Mouse (Mus musculus): Measurements from ENCODE around the gene Pias4. TPM values are rescaled to one million over a fixed set of nuclear protein-coding genes. Genes with fewer than 3 reads are reported as not detected.

Gene Pias4
- polyA plus RNA-seq, 1 experiment: 47.8 TPM

DNA sequence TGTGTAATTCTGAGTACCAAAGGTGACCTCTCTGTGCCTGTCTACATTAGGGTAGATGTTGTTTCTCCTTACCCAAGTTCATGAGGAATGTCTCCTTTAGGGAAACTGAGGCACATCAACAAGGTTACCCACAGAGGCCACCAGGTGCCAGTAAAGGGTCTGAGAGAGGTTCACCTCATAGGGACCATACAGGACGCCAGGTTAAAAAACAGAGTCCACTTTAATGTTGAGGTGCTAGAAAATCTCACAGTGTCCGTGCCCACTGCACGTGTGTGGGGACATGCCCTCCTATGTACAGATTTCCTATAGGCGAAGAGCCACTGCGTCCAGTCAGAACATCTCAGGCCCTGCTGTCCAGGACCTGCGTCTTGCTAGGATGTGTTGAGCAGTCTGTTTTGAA lies 31.3 kb upstream of the Pias4 start:
- TF ChIP-seq POLR2A (IDR thresholded peaks at IDR 0.05; ENCODE audit: borderline replicate concordance, extremely low read depth, insufficient read depth, insufficient read length, poor library complexity, severe bottlenecking): no peak
- TF ChIP-seq CTCF (IDR thresholded peaks at IDR 0.05; ENCODE audit: borderline replicate concordance, extremely low read depth, insufficient read depth, insufficient read length): no peak
- DNase-seq (ENCODE audit: low read depth): no peak

DNA sequence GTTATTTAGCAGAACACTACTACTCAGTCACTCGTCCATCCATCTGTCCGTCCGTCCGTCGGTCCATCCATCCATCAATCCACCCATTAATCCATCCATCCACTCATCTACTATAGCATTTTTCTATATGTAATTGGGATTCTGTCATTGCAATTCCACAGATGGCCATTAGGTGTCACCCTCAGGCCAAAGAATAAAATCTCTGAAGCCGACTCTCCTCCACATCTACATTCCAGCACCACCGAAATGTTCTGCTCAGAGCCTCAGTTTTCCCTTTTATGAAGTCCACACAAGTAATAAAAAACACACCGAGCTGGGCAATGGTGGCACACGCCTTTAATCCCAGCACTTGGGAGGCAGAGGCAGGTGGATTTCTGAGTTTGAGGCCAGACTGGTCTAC lies 30.5 kb upstream of the Pias4 start:
- TF ChIP-seq CTCF (IDR thresholded peaks at IDR 0.05; ENCODE audit: borderline replicate concordance, extremely low read depth, insufficient read depth, insufficient read length) (peak; percentile 74; the same call in 1 of the 2 replicates), POLR2A (IDR thresholded peaks at IDR 0.05; ENCODE audit: borderline replicate concordance, extremely low read depth, insufficient read depth, insufficient read length, poor library complexity, severe bottlenecking) (no peak)
- DNase-seq (ENCODE audit: low read depth): peak; percentile 74

DNA sequence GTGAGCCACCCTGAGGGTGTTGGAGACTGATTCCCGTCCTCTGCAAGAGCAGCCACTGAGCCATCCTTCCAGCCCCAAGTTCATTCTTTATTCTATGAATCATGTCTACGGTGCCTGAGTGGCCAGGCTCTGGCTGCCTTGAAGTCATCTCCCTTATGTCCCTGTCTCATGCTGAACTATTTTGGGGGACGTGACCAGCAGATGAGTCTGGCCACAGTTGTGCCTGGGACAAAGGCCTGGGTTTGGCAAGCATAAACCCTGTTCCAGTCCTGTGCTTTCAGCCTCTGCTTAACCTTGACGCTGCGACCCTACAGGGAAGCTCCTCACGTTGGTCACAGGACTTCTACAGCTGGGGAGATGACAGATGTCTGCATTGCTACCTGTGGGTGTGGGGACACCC lies 29.6 kb upstream of the Pias4 start:
- TF ChIP-seq CTCF (IDR thresholded peaks at IDR 0.05; ENCODE audit: borderline replicate concordance, extremely low read depth, insufficient read depth, insufficient read length) (no peak), POLR2A (IDR thresholded peaks at IDR 0.05; ENCODE audit: borderline replicate concordance, extremely low read depth, insufficient read depth, insufficient read length, poor library complexity, severe bottlenecking) (no peak)
- DNase-seq (ENCODE audit: low read depth): no peak

DNA sequence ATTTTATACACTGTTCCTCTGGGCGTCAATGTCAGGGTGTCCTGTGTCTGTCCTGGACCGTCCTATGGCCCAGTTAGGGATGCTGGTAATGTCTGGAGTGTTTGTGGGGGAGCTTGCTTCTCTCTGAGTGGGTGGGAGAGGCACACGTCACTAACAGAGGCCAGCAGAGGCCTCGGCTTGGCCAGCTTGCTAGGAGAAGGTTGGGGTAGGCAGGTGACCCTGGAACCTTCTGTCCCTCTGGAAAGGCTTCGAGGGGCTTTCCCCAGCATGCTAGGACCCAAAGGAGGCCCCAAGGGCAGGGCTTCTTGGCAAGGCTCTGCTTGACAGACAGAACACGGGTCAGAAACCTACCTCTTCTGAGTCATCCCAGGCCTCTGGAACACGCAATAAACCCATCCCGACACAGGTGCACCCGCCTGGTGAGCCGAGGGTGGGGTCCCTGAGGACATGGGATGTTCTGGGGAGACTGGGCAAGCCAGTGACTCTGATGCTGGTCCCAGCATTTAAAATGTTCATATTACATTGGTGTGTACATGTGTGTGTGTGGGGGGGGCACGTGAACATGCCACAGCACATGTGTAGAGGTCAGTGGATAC lies 28.8 kb upstream of the Pias4 start:
- TF ChIP-seq CTCF (IDR thresholded peaks at IDR 0.05; ENCODE audit: borderline replicate concordance, extremely low read depth, insufficient read depth, insufficient read length) (no peak), POLR2A (IDR thresholded peaks at IDR 0.05; ENCODE audit: borderline replicate concordance, extremely low read depth, insufficient read depth, insufficient read length, poor library complexity, severe bottlenecking) (no peak)
- DNase-seq (ENCODE audit: low read depth): no peak

DNA sequence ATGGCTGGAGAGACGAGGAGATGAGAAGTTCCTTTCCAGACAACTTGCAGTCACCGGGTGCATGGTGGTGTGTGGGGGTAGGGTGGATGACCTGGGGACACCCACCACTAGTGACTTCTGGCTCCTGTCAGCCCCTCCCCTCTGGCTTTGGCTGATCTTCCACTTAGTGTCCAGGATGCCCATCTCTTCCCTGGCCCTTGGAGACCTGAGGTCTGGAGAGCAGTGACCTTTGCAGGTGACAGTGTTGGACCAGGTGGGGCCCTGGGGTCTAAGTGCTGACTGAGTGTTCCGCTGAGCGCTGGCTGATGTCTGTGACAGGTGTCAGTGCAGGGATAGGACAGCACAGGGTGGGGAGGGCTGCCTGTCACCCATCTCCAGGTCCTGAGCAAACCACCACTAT lies 27.6 kb upstream of the Pias4 start:
- no peak for TF ChIP-seq POLR2A (IDR thresholded peaks at IDR 0.05; ENCODE audit: borderline replicate concordance, extremely low read depth, insufficient read depth, insufficient read length, poor library complexity, severe bottlenecking)
- no peak for TF ChIP-seq CTCF (IDR thresholded peaks at IDR 0.05; ENCODE audit: borderline replicate concordance, extremely low read depth, insufficient read depth, insufficient read length)
- no peak for DNase-seq (ENCODE audit: low read depth)

DNA sequence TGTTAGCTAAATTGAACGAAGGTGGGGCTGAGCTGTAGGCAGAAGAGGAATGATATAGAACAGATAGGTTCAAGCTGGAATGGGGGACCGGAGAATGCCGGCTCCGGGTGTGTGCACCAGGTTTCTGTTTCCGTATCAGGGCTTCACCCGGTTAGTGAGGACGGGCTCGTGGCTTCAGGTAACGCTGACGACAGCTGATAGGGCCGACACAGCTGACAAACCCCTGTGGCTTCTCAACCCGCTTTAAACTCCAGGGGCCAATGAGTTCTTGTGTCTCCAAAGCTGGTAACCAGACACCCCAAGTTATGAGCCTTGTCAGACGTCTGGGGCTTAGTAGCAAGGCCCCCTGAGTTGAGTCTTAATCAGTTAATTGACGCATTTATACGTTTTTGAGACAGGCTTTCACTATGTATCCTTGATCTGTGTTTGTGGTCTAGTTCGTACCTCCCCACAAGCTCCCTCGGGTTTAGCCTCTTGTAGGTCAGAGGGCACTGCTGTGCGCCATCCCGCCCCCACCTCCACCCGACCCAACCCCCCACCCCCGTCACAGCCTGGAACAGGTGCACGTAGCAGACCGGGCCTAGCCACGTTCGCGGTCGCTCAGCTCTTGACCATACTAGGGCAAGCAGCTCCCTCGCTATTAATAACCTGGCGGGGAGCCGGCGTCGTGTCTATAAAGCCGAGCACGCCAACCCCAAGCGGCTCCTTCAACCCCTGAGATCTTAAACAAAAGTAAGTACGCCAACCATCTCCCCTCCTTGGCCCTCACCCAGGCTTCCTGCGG lies 26.5 kb upstream of the Pias4 start:
- no peak for TF ChIP-seq CTCF (IDR thresholded peaks at IDR 0.05; ENCODE audit: borderline replicate concordance, extremely low read depth, insufficient read depth, insufficient read length)
- no peak for TF ChIP-seq POLR2A (IDR thresholded peaks at IDR 0.05; ENCODE audit: borderline replicate concordance, extremely low read depth, insufficient read depth, insufficient read length, poor library complexity, severe bottlenecking)
- DNase-seq (ENCODE audit: low read depth): no peak

DNA sequence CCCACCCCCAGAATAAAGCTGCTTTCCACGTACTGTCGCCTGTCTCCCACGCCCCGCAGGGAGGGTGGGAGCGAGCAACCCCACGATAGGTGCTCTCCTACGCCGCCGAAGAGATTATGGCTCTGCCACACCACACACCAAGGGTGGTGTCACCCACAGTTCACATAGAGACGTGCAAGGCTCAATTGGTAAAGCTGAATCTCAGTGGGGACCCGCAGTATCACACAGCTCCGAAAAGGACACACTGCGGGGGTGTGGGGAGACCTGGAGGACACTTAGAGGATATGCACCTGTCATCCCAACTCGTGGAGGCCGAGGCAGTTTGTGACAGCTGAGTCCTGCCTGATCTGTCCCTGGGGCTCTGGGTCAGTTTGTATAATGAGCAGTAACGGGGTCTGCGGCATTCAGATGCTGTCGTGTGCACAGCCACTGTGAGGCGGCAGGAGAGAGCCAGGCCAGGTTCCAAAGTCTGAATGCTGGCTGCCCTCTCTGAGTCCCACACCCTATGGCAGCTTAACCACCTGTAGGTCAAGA lies 25.3 kb upstream of the Pias4 start:
- TF ChIP-seq CTCF (IDR thresholded peaks at IDR 0.05; ENCODE audit: borderline replicate concordance, extremely low read depth, insufficient read depth, insufficient read length) (no peak), POLR2A (IDR thresholded peaks at IDR 0.05; ENCODE audit: borderline replicate concordance, extremely low read depth, insufficient read depth, insufficient read length, poor library complexity, severe bottlenecking) (no peak)
- peak; percentile 57 for DNase-seq (ENCODE audit: low read depth)

DNA sequence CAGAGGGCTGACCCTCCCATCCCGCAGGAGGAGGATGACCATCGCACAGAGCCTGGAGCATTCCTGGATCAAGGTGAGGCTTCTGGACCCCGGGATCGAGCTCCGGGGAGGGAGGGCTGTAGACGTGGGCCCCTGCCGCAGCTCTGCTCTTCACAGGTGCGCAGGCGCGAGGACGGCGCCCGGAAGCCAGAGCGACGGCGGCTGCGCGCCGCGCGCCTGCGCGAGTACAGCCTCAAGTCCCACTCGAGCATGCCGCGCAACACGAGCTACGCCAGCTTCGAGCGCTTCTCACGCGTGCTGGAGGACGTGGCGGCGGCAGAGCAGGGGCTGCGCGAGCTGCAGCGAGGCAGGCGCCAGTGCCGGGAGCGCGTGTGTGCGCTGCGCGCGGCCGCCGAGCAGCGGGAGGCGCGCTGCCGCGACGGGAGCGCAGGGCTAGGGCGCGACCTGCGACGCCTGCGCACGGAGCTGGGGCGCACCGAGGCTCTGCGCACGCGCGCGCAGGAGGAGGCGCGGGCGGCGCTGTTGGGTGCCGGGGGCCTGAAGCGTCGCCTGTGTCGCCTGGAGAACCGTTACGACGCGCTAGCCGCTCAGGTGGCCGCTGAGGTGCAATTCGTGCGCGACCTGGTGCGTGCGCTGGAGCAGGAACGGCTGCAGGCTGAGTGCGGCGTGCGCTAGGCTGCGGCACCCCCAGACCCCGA lies 24.7 kb upstream of the Pias4 start:
- DNase-seq (ENCODE audit: low read depth): peak; percentile 95
- TF ChIP-seq POLR2A (IDR thresholded peaks at IDR 0.05; ENCODE audit: borderline replicate concordance, extremely low read depth, insufficient read depth, insufficient read length, poor library complexity, severe bottlenecking) (peak; percentile 64), CTCF (IDR thresholded peaks at IDR 0.05; ENCODE audit: borderline replicate concordance, extremely low read depth, insufficient read depth, insufficient read length) (no peak)

DNA sequence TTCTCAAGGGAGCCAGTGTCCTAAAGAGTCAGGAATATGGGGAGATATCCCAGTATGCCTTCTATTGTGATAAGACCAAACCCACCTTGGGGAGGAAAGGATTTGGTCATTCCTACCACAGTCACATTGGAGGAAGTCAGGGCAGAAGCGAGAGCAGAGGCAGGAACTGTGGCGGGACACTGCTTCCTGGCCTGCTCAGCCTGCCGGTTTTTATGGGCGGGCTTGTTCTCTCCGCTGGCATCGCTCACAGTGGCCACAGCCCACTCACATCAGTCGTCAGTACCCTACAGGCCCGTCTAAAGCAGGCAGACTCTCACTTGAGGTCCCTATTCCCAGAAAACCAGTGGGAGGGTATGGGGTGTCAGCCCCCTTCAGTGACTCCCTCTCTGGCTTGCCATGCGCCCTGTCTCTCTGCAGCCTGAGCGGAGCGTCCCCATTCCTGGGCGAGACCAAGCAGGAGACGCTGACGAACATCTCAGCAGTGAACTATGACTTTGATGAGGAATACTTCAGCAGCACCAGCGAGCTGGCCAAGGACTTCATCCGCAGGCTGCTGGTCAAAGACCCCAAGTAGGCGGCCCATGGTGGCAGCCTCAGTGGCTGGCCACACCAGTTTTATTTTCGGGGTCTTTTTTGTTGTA lies 23.7 kb upstream of the Pias4 start:
- TF ChIP-seq CTCF (IDR thresholded peaks at IDR 0.05; ENCODE audit: borderline replicate concordance, extremely low read depth, insufficient read depth, insufficient read length) (no peak), POLR2A (IDR thresholded peaks at IDR 0.05; ENCODE audit: borderline replicate concordance, extremely low read depth, insufficient read depth, insufficient read length, poor library complexity, severe bottlenecking) (no peak)
- no peak for DNase-seq (ENCODE audit: low read depth)

DNA sequence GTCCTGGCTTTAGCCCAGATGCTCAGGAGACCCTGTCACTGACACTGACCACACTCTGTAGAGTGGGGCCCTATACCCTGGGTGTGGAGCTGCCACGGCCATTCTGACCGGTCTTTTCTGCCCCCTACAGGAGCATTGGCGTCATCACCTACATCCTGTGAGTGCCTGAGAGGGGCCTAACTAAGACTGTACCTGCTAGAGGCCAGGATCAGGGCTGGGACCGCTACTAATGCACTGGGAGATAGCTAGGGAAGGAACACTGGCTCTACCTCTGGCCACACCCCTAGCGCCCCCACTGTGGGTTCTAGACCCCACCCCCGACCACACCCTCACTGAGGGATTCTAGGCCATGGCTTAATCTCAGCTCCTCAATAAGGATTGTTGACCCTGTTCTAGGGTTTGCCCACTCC lies 23.2 kb upstream of the Pias4 start:
- TF ChIP-seq CTCF (IDR thresholded peaks at IDR 0.05; ENCODE audit: borderline replicate concordance, extremely low read depth, insufficient read depth, insufficient read length): peak; percentile 35
- TF ChIP-seq POLR2A (IDR thresholded peaks at IDR 0.05; ENCODE audit: borderline replicate concordance, extremely low read depth, insufficient read depth, insufficient read length, poor library complexity, severe bottlenecking): no peak
- DNase-seq (ENCODE audit: low read depth): no peak
